Mouse (Mus musculus) heart, postnatal 0 days (tissue): ENCODE results near the gene Gm5737.

Source experiments
- CTCF ChIP-seq: IDR thresholded peaks from 2 replicates; pipeline ENCODE4 v1.5.1; 2016; ENCODE audit warnings: antibody characterized with exemption, control low read depth, low read depth
- EP300 ChIP-seq: IDR thresholded peaks from 2 replicates; pipeline ENCODE4 v1.6.1; 2016; ENCODE audit warnings: antibody characterized with exemption, low read depth

DNA sequence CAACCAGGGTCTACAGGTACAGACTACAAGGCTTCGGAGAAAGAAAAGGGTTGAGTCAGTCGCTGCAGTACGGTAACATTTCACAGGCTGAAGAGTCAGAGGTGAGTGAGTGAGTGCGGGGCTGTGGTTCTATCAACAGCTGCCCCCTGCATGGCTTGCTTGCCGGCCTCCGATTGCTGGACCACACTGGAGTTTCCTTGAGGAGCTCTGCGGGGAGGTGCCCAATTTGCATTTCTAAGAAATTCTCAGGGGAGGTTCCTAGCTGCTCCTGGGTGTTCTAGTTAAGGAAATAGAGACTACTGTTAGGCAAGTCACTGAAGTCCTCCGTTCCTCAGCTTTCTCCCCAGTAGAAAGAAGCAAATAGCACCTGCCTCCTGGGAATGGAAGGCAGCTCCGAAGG lies 32.5 kb downstream of the Gm5737 start:
- TF ChIP-seq CTCF (no peak), EP300 (no peak)
